Mouse (Mus musculus) liver, adult 2 months (tissue): ENCODE data around the gene Serpina16.

Experiments
- CTCF ChIP-seq: fragments of 200-500 bp; IDR thresholded peaks from 2 replicates; pipeline ENCODE4 v1.5.1; 2011; ENCODE audit warnings: low read depth, low read length, control low read depth
- POLR2A ChIP-seq: fragments of 200-500 bp; IDR thresholded peaks from 2 replicates; pipeline ENCODE4 v1.6.1; 2011; ENCODE audit warnings: low read length, control low read depth; ENCODE audit not compliant: insufficient read depth; ENCODE audit errors: extremely low read depth

DNA sequence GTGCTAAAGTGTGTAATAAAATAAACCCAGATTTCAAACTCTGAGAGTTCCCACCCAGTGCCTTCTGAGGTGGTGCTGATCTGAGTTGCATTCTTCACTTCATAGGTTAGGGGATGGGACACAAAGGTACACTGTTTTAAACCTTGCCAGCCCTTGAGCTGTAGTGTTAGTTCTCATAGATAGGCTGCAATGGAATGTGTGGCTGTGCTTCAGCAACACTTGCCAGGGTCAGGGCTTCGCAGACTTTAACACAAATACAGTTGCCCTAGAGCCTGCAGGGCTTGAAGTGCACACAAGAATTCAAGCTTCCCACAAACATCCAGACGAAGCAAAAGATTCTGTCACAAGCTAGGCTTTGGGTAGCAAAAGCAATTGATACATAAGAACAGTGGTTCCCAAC is 5.0 kb downstream of the Serpina16 start:
- TF ChIP-seq CTCF, result no peak
- TF ChIP-seq POLR2A, result no peak
